Mouse (Mus musculus) frontal cortex, postnatal 10 days (tissue): ENCODE measurements around the gene Cebpa.

Source experiments
- DNase-seq, 2 experiments: peaks; one replicate each; pipeline ENCODE4 v3.0.0; 2022; ENCODE audit warnings: low spot score in 2 of 2, mixed read lengths in 1 of 2

Cebpa gene

DNA sequence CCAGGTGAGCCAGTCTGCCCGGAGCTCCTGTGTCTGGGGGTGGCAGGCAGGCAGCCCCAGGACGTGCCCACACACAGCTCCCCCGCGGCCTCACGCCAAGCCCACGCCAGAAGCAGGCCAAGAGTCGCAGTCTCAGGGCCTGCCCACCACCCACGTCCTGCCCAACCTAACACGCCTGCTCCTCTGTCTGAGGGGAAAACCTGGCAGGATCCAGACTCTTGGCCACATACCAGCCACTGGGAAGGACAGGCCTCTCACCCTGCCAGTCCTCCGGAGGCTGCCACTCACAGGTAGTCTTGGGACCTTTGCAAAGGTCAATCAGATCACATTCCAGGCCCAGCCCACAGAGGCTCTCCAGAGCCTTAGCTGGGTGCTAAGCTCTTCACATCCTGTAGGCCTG lies 27.2 kb downstream of the Cebpa start:
- no peak for DNase-seq

DNA sequence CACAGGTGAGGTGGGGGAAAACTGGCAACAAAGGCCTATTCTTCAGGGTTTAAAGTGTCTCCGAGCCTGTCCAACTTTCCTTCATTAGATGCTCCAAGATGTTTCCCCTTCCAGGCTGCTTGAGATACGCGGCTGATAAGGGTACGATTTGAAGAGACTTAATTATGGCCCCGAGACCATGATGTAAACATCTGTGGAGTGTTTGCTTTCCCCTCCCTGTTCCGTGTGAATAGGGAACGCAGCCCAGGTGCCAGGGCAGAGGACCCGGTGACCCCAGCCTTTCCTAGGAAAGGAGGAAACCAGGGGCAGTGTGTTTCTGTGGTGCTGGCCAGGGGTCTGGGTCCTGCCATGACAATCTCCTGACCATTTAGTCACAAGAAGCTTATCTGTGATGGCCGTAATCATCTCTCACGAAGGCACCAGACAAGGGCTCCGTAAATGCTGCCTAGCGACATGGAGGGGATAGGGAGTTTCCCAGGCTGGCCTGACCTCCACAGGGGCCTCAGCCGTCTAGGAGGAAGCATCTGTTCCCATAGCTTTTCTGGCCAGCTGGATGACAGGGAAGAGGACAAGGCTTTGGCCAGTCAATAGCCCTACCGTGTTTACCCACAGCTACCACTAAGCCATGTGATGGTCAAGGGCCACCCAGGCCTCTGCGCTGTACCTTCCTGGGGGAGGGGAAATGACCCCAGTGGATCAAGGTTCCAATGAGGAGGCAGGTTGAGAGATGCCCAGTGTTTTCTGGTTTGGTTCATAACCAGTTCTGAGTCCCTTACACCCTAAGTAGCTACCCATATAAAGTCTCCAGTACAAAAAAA lies 30.7 kb downstream of the Cebpa start:
- DNase-seq: no peak

DNA sequence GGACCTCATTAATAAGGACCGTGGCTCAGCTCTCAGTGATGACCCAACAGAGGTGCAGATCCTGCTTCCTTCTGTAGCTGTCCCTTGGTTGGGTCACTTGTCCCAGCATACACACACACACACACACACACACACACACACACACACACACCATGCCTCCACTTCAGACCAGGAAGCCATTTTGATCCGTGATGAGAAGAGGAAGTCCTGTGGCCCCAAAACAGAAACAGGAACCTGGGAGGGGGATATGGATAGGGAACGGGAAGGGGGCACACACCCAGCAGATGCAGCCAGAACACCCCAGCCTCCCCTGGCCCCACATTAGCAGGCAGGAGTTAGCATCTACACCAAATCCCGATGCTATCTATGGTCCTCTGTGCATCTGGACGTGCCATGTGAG lies 31.8 kb downstream of the Cebpa start:
- DNase-seq: no peak

DNA sequence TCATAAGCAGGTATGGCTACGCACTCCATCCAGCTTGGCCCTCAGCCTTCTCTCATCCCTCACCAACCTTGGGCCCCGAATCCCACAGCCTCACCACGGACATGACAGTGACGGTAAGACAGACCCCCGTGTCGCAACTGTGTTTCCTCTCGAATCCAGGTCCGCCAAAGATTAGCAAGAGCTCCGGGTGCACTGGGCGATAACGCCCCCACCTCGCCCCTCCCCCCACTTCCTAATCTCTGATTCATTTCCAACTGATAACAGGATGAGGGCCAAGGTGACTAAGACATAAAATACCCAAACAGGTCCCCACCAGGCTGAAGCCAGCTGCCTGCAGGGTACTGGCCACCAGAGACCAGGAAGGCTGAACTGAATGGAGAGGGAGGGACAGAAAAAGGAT lies 35.4 kb downstream of the Cebpa start:
- no peak for DNase-seq

DNA sequence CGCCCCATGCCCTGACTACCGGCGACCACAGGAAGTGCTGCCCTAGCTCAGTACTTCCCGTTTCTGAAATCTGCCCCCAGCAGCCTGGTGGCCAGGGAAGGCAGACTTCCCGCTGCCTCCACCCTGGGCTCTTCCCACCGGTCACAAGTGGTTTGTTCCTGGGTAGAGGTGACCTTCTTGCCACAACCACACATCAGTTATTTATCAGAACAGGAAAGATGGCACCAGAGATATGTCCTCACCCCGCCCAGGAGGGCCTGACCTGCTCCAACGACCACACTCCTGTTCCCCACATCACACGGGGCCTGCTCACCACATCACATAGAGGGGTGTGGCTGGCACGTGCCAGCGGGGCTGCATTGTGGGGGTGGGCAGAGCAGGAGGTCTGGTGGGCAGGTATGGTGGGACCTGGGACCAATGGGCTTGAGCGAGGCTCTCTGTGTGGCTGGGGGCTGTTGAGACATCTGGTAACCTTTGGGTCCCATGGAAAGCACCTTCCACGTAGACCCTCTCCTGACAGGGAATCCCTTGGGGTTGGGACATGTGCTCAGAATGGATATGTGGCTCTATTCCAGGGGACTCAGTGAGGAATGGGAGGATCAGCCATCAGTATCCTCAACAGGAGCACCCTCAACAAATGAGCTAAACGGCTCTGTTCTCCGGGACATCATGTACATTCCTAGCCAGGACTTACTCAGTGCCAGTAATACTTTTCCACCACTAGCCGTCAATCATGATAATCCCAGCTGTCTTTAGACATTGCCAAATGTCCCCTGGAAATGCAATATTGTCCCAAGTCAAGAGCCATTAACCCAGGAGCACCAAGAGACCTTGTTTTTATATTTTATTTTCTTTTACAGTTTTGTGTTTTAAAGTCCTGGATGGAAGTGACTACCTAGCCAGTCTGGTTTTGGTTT lies 37.7 kb downstream of the Cebpa start:
- no peak for DNase-seq

DNA sequence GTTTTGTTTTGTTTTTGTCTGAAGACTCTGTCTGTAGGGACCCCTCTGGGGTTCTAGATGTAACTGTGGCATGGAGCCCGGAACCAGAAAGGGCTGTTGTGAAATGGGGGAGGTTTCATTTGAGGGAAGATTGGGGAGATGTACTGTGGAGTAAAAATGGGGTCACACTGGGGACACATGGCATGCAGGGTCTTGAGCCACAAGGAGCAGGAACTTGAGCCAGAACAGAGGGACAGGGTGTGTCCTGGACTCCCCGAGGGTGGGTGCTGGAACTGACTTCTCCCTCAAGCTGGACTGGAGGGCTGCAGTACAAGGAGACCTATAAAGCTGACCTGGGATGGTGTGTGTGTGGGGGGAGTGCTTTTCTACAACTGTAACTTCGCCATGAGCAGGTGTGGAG lies 38.4 kb downstream of the Cebpa start:
- no peak for DNase-seq

DNA sequence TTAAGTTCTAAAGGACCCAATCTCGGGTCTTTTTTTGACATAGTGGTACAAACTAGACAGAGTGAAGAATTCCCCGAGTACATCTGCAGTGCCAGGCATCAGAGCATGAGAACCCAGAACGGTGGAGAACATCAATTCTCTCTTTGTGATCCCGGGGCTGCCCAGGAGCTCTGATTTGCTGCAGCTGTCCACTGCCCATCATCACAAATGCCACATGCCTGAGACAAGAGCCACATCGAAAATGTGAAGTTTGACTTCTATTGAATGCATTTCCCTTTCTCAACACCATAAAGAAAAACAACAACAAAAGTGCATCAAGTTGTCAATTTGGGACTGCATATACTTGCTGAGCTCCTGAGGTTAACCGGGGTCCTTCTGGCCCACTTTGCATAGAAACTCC lies 43.4 kb downstream of the Cebpa start:
- no peak for DNase-seq

DNA sequence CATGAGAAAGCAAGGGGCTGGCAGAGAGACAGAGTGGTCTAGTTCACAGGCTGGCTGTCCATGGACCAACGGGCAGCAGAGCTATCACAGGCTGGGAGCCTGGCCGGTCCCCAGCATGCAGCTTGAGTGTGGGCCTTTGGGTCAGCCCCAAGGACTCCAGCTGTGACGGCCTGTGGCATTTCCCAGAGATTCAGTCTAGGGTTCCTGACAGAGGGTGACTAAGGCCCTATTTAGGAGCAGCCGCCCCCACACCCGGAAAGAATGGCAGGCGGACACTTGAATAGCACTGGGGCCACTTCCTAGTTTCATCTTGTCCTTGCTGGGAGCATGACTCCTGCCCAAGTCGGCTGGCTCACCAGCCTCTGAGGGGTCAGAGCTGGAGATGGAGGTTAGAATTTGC lies 44.5 kb downstream of the Cebpa start:
- DNase-seq: no peak

DNA sequence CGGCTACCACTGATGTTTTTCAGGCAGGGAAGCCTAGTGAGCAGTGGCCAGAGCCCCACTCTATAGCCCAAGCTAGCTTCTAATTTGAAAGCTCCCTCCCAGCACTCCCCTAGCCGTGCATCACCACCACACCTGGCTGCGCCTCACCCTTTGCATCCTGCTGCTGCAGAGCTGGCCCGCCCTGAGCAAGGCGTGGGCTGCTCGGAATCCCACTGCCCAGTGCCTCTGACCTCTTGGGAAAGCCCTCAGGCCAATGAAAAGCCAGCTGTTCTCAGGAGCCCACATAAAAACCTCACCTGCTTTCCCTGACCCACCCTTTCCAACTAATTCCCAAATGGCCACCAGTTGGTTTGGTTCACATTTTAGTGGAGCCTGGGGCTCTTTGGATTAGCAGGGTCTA lies 45.0 kb downstream of the Cebpa start:
- no peak for DNase-seq

DNA sequence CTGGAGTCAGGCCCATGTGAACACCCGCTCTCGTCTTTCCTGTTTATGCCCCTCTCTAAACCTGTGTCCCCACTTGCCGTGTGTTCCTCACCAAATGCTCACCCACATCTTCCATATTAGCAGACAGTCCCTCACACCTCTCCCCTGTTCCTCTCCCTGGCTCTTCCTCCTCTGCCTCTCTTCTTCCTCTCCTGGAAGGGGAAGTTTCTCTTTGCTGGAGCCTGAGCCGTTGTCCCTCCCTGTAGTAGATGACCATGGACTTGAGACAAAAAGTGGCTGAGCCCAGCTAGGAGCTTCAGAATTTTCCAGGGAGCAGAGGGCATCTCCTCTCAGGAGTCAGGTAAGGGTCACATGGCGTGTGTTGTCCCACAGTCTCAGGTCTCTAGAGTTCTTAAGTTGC lies 47.9 kb downstream of the Cebpa start:
- DNase-seq: no peak

DNA sequence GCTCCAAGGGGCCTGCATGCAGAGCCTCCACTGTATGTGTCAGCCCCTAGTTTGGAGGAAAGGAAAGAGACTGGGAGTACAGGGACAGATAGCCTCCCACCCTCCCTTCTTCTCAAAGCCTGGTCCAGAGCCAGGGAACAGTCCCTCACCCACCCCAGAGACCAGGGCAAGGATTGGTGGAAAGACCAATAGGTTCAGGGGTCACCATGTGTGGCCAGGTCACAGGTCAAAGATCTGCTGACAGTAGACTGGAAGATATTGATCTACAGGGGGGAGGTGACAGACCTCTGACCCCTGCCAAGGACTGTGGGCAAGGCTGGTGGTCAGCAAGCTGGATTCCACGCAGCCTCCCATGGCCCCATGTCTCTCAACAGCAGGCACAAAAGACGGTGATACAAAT lies 48.8 kb downstream of the Cebpa start:
- no peak for DNase-seq

DNA sequence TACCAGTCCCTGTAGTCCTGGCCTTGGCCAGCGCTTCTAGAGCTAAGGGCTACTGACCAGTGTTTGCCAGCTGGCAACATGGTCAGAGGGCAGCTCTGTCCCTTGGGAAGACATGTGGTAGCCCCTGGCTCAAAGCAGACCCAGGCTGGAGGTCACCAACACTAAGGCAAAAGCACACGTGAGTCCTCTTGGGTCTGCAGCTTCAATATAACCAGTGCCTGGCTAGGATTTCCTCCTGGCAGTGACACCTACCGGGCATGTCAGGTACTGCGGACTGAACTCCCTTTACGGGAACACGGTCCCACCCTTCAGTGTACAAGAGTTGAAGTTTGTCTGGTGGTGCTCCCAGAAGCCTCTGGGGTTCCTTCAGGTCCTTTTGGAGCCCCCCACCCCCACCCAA lies 50.2 kb downstream of the Cebpa start:
- DNase-seq: peak; percentile 61 to 83
